Mouse (Mus musculus) bone marrow, adult 2 months (tissue): ENCODE data around the gene Flywch1. TPM values are rescaled to one million over a fixed set of nuclear protein-coding genes. Genes with fewer than 3 reads are reported as not detected.
A peak's percentile ranks its signal among the peaks of the same experiment; 100 is the strongest.

ENCODE experiments used
- H3K27ac ChIP-seq: fragments of 200-500 bp; 2 replicates; pipeline ENCODE4 v1.5.1; 2012; ENCODE audit warnings: low read depth, mild to moderate bottlenecking, control low read depth, inconsistent platforms, low read length; ENCODE audit not compliant: control insufficient read depth, poor library complexity, insufficient read depth
- H3K4me1 ChIP-seq: fragments of 200-500 bp; 2 replicates; pipeline ENCODE4 v1.6.1; 2011; ENCODE audit warnings: low read length; ENCODE audit not compliant: control insufficient read depth, insufficient read depth
- H3K4me3 ChIP-seq: fragments of 200-500 bp; replicated peaks from 2 replicates; pipeline ENCODE3; 2011; ENCODE audit warnings: mild to moderate bottlenecking, low read depth, low read length, control low read depth; ENCODE audit not compliant: control insufficient read depth
- CTCF ChIP-seq: fragments of 200-500 bp; IDR thresholded peaks from 2 replicates; pipeline ENCODE4 v1.5.1; 2011; ENCODE audit warnings: low read length, control low read depth; ENCODE audit not compliant: control insufficient read depth, insufficient read depth
- POLR2A ChIP-seq: fragments of 200-500 bp; IDR thresholded peaks from 2 replicates; pipeline ENCODE4 v1.6.1; 2011; ENCODE audit warnings: low read depth, mild to moderate bottlenecking, control low read depth, low read length, borderline replicate concordance; ENCODE audit not compliant: control insufficient read depth
- WGBS: fragments of 180-500 bp; shearing (Covaris S2); methylation state at CpG from one replicate; pipeline ENCODE4 v1.1.7; 2018; 5-methylcytosine and 5-hydroxymethylcytosine counted together
- polyA plus RNA-seq: library from polyadenylated mRNA; stranded (reverse); fragments of >200 nt; gene quantifications from 2 replicates; pipeline ENCODE4 v1.2.4, GENCODE M21; 2011; ENCODE audit warnings: low replicate concordance; ENCODE audit not compliant: missing spikeins, insufficient read depth, insufficient read length

Gene Flywch1
- polyA plus RNA-seq, 1 experiment = 11.2 TPM

DNA sequence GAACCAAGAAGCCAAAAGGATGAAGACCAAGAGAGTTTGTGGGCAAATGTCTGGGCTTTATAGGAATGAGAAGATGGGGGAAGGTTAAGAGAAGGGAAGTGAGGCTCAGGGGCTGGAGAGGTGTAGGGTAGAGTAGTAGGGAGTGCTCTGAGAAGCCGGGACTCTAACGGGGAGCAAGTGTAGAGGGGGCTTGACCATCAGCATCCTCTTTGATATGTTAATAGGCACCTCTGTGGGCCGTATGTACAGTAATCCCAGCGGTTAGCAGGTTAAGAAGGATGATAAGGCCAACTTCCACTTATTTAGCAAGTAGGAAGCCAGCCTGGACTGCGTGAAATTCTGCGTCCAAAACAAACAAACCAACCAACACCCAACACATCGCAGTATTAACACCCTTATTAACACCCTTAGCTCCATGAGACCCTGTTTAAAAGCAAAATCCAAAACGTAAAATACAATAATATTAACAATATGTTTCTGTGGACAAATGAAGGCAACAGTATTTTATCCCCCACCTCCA is 18.4 kb upstream of the Flywch1 start:
- TF ChIP-seq CTCF (no peak), POLR2A (no peak)
- peaks cover 2% of the 10 kb centered on the region; the same call in 1 of the 2 replicates for H3K4me1 ChIP-seq
- no peak overlapping the region for H3K27ac ChIP-seq
- H3K4me3 ChIP-seq = peak overlapping the region; percentile 63
- WGBS = 5% methylated on average over 8 of the region's 8 CpGs

DNA sequence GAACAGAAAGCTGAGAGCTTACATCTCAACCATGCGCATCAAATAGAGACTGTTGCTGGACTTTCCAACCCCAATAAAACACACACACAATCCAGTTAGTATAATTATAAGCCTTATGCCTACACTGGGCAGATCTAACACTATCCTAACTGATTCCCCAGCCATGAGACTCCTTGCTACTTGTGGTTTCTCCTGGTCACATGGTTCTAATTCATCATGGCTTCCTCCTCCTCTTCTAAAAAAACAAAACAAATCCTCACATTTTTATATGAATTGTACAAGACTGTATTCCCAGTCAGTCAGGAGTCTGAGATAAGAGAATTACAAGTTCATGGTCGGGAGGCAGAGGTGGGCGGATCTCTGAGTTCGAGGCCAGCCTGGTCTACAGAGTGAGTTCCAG is 17.6 kb upstream of the Flywch1 start:
- no peak overlapping the region for H3K4me3 ChIP-seq
- TF ChIP-seq CTCF (no peak), POLR2A (no peak)

DNA sequence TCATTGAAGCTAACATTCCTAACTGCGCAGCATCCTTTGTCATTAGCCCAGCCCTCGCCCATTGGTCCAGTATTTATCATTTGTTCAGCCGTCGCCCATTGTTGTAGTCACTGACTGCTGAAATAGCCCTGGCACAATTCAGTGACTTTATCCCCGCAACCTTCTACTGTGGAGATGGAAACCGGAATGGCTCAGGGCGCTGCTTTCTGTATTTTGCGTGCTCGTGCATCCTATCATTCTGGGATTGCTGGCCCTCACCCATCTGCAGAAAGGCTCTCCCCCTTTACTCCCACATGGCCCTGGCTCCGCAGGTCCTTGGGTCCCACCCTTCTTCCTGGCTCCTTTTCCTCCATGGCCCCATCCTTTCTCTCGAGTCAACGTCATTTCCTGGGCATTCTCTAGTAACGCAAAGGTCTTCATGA is 15.1 kb upstream of the Flywch1 start:
- Histone ChIP-seq H3K4me3 (no peak overlapping the region), H3K4me1 (peaks cover 2% of the 10 kb centered on the region; the same call in 1 of the 2 replicates), H3K27ac (no peak overlapping the region)
- 48% methylated on average over 13 of the region's 13 CpGs for WGBS
- TF ChIP-seq POLR2A = no peak
- TF ChIP-seq CTCF = no peak

More for the DNA sequence above, 17.6 kb upstream of the Flywch1 start:
- no peak overlapping the region for H3K27ac ChIP-seq
- H3K4me1 ChIP-seq = peaks cover 2% of the 10 kb centered on the region; the same call in 1 of the 2 replicates
- WGBS = 79% methylated on average over 4 of the region's 4 CpGs

DNA sequence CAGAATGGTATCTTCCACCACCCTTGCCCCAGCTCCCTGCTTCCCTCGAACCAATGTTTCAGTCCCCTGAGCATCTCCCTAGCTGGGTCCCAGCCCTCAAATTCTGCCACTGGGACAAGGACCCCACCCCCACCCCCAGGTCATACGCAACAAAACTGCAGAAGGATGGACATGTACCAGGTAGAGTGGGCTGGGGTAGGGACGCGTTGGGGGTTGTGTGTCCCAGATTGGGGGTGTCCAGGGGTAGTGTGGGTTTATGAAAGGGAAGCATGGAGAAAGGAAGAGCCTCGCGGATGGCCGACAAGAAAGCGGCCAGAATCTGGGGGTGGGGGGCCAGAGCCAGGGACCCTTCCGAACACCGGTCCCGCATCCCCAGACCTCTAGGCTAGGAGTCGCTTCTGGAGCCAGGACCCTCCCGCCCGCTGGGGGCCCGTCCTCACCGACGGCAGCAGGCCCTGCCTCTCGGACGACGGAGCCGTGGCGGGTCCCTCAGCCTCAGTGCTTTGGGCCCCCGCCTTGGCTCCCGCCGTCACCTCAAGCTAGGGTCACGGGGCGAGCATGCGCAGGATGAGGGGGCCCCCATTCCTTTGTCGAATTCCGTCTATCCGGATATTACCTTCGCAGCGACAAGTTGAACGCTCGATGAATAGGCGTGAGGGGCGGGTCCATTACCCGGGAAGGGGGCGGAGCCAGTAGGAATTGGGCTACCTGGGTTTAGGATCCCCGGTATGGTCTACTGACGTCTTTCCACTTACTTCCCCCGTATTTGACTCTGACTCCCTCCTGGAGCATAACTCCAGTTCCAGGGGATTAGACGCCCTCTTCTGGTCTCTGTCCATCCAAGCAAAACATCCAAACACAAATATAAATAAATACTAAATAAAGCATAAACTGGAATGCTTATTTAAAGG is 14.4 kb upstream of the Flywch1 start, which contains the start of gene Flywch2:
Gene Flywch2, minus strand, starts transcription at position 521 of the 911 bp plus-strand sequence.
- WGBS = 10% methylated on average over 43 of the region's 43 CpGs
- Histone ChIP-seq H3K4me3 (peak within 1 kb of the TSS; percentile 48), H3K4me1 (peaks cover 2% of the 10 kb centered on the region; the same call in 1 of the 2 replicates), H3K27ac (no peak within 1 kb of the TSS)
- TF ChIP-seq POLR2A (no peak), CTCF (no peak)

DNA sequence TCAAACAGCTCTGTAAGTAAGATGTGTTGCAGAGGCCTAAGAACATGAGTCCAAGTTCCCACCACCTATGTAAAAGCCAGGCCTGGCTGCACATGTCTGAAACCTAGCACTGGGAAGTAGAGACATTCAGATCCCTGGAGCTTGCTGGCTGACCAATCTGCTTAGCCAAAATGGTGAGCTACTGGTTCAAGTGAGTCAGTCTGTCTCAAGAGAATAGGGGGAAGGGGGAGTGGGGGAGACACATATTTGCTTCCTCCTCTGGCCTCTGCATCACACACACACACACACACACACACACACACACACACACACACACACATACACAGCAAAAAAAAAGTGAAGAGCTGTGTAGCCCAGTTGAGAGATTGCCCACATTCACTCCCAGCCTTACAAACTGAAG is 11.9 kb upstream of the Flywch1 start:
- Histone ChIP-seq H3K4me3 (no peak overlapping the region), H3K4me1 (no peaks in the 10 kb centered on the region), H3K27ac (no peak overlapping the region)
- TF ChIP-seq POLR2A (no peak), CTCF (no peak)

DNA sequence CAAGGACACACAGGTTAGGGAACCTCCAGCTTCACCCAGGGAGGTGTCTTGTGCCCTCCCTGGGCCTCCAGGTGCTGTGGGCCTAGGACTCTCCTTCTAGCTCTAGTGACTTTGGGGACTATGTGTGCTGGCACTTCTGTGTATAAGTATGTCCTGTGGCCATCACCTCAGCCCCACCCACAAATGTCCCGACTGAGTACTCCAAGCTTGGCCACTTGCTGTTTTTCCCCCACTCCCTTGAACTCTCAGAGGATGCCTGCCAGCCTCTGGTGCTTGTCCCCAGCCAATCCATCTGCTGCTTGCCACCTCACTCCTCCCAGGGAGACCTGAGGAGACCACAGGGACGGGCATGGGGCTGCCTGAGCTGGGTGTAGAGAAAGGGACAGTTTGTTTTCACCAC is 7.0 kb upstream of the Flywch1 start:
- Histone ChIP-seq H3K4me3 (no peak overlapping the region), H3K27ac (no peak overlapping the region), H3K4me1 (no peaks in the 10 kb centered on the region)
- WGBS = 32% methylated on average over 2 of the region's 2 CpGs
- TF ChIP-seq POLR2A (no peak), CTCF (no peak)

DNA sequence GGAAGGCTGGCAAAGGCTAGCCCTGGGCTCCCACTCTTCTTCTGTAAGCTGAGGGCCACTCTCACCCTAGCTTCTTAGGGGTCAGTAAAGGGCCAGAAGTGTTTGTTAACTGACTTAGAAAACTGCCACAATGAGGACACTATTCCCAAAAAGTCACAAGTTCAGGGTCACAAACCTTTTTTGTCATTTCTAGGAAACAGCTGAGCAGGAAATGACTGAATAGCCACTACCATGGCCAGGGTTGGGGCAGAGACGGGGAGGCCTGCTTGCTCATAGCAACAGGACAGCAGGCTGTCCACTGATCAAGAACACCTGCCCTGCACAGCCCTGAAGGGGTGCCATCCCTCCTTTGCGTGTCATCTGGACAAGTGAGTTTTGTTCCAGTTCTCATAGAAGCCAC is 5.7 kb upstream of the Flywch1 start:
- Histone ChIP-seq H3K27ac (no peak overlapping the region), H3K4me1 (no peaks in the 10 kb centered on the region), H3K4me3 (no peak overlapping the region)
- 65% methylated on average over 2 of the region's 2 CpGs for WGBS
- no peak for TF ChIP-seq POLR2A
- no peak for TF ChIP-seq CTCF

DNA sequence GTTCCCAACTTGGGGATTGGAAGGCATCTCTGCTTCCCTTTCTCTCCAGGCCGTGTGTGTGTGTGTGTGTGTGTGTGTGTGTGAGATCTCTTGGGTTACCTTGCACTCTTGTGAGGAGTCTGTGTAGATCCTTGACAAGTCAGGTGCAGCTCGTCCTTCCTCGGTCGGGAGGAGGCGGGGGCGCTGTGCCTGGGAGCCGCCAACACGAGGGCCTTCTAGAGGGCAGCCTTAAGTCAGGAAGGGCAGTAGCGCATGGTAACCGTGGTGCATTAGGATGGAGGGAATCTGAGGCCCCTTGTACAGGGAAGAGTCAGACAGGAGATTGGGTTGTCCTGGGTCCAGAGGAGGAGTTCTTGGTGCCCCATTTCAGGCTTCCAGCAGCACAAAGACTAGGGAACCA is 4.8 kb upstream of the Flywch1 start:
- Histone ChIP-seq H3K27ac (no peak overlapping the region), H3K4me3 (no peak overlapping the region), H3K4me1 (no peaks in the 10 kb centered on the region)
- TF ChIP-seq CTCF (no peak), POLR2A (no peak)
- WGBS = 85% methylated on average over 10 of the region's 10 CpGs
